Mouse (Mus musculus): ENCODE results near the gene Gm21293. TPM values are rescaled to one million over a fixed set of nuclear protein-coding genes. Genes with fewer than 3 reads are reported as not detected.
"Not testable (repeated sequence)": the region's sequence is repeated elsewhere in the genome, so short reads cannot be mapped to it uniquely, and the experiment has no call there.

Gm21293 gene
- polyA plus RNA-seq (2015; fragmentation: Nextera tagmentation; extraction: Ambion mirVana): not detected in 2 replicates

DNA sequence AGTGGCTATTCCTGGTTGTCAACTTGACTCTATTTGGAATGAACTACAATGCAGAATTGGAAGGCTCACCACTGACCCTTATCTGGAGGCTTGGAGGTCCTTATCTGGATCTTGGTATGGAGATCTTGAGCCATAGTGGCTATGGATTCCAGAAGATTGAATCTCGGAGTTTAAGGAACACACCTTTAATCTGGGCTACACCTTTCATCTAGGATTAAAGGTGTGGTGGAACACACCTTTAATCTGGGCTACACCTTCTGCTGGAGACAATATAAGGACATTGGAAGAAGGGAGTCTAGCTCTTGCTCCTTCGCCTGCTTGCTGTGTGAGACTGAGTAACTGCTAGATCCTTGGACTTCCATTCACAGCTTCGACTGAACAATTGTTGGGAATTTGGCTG lies at the start of gene Gm21293:
Gm21293 (plus strand) TSS at position 301 of the 400 bp plus-strand sequence.
- H3K27ac ChIP-seq (ENCODE audit: low read length); ATAC-seq (ENCODE audit: low FRiP score, low TSS enrichment); H3K4me2 ChIP-seq (replicated peaks; ENCODE audit: low read depth, low read length); H3K9ac ChIP-seq (replicated peaks; ENCODE audit: low read length); H3K27me3 ChIP-seq (ENCODE audit: insufficient read depth, low read length); H3K4me3 ChIP-seq (ENCODE audit: low read length); H3K4me1 ChIP-seq (ENCODE audit: insufficient read depth, low read length); H3K36me3 ChIP-seq (ENCODE audit: insufficient read depth, low read length); H3K9me3 ChIP-seq (ENCODE audit: low read length): not testable (repeated sequence)
- WGBS: no CpG with 5 or more reads among the region's 3 CpGs

DNA sequence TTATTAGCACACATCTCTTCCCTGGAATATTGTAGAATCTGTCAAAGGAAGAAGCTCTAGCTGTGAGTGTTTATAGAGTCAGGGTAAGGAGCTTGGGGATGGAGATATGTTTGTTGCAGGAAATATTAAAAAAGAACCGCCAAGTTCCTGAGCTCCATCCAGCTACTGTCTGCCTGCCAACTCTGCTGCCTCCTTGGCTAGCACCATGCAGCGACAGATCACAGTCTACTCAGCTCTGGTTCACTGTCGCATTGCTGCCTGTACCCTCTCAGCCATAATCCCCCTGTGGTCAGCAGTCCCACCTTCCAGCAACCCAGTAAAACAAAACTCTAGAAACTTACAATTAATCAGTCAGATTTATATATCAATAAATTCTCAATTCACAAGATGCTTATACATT lies 32.7 kb upstream of the Gm21293 start:
- no peak for ATAC-seq (ENCODE audit: low FRiP score, low TSS enrichment)
- Histone ChIP-seq H3K27ac (ENCODE audit: low read length) (no peak overlapping the region), H3K9ac (replicated peaks; ENCODE audit: low read length) (no peak overlapping the region), H3K4me1 (ENCODE audit: insufficient read depth, low read length) (no peaks in the 10 kb centered on the region), H3K9me3 (ENCODE audit: low read length) (no peaks in the 10 kb centered on the region), H3K36me3 (ENCODE audit: insufficient read depth, low read length) (no peaks in the 10 kb centered on the region), H3K4me3 (ENCODE audit: low read length) (no peak overlapping the region), H3K27me3 (ENCODE audit: insufficient read depth, low read length) (no peaks in the 10 kb centered on the region), H3K4me2 (replicated peaks; ENCODE audit: low read depth, low read length) (no peak overlapping the region)
- 77% methylated on average over 3 of the region's 3 CpGs for WGBS

DNA sequence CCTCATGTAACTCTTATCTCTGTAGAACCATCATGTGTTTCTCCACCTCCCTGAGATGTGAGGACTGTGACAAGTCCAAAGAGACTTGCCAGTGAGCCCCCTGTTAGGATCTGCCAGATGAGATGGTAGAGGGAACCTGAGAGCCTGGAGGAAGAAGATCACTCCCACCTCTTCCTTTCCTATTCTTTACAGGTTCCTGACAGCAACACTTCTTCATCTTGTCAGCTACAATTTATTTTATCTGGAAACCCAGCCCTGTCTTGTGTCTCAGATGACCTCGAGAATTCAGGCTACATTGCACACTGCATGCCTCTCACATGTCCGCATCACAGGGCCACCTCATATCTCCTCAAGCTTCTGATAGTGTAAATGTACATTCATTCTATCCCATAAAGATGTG lies 24.5 kb upstream of the Gm21293 start:
- no peak overlapping the region for H3K27ac ChIP-seq (ENCODE audit: low read length)
- H3K9me3 ChIP-seq (ENCODE audit: low read length): no peaks in the 10 kb centered on the region
- WGBS: 39% methylated on average over 2 of the region's 2 CpGs
- H3K4me3 ChIP-seq (ENCODE audit: low read length): no peak overlapping the region
- ATAC-seq (ENCODE audit: low FRiP score, low TSS enrichment): peak; percentile 76
- H3K36me3 ChIP-seq (ENCODE audit: insufficient read depth, low read length): no peaks in the 10 kb centered on the region
- no peaks in the 10 kb centered on the region for H3K4me1 ChIP-seq (ENCODE audit: insufficient read depth, low read length)
- no peak overlapping the region for H3K4me2 ChIP-seq (replicated peaks; ENCODE audit: low read depth, low read length)
- H3K9ac ChIP-seq (replicated peaks; ENCODE audit: low read length): no peak overlapping the region
- no peaks in the 10 kb centered on the region for H3K27me3 ChIP-seq (ENCODE audit: insufficient read depth, low read length)

DNA sequence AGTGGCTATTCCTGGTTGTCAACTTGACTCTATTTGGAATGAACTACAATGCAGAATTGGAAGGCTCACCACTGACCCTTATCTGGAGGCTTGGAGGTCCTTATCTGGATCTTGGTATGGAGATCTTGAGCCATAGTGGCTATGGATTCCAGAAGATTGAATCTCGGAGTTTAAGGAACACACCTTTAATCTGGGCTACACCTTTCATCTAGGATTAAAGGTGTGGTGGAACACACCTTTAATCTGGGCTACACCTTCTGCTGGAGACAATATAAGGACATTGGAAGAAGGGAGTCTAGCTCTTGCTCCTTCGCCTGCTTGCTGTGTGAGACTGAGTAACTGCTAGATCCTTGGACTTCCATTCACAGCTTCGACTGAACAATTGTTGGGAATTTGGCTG lies 8.4 kb downstream of the Gm21293 start, which contains the start of gene Gm6763:
Gm6763 (plus strand) TSS at position 301 of the 400 bp plus-strand sequence.
- H3K27ac ChIP-seq (ENCODE audit: low read length); H3K27me3 ChIP-seq (ENCODE audit: insufficient read depth, low read length); H3K4me3 ChIP-seq (ENCODE audit: low read length); H3K4me2 ChIP-seq (replicated peaks; ENCODE audit: low read depth, low read length); H3K4me1 ChIP-seq (ENCODE audit: insufficient read depth, low read length); ATAC-seq (ENCODE audit: low FRiP score, low TSS enrichment); H3K36me3 ChIP-seq (ENCODE audit: insufficient read depth, low read length); H3K9me3 ChIP-seq (ENCODE audit: low read length); H3K9ac ChIP-seq (replicated peaks; ENCODE audit: low read length): not testable (repeated sequence)
- no CpG with 5 or more reads among the region's 3 CpGs for WGBS

DNA sequence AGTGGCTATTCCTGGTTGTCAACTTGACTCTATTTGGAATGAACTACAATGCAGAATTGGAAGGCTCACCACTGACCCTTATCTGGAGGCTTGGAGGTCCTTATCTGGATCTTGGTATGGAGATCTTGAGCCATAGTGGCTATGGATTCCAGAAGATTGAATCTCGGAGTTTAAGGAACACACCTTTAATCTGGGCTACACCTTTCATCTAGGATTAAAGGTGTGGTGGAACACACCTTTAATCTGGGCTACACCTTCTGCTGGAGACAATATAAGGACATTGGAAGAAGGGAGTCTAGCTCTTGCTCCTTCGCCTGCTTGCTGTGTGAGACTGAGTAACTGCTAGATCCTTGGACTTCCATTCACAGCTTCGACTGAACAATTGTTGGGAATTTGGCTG lies 16.9 kb downstream of the Gm21293 start, which contains the start of gene Gm8764:
Gm8764 (plus strand) TSS at position 301 of the 400 bp plus-strand sequence.
- H3K9me3 ChIP-seq (ENCODE audit: low read length); ATAC-seq (ENCODE audit: low FRiP score, low TSS enrichment); H3K27me3 ChIP-seq (ENCODE audit: insufficient read depth, low read length): not testable (repeated sequence)

DNA sequence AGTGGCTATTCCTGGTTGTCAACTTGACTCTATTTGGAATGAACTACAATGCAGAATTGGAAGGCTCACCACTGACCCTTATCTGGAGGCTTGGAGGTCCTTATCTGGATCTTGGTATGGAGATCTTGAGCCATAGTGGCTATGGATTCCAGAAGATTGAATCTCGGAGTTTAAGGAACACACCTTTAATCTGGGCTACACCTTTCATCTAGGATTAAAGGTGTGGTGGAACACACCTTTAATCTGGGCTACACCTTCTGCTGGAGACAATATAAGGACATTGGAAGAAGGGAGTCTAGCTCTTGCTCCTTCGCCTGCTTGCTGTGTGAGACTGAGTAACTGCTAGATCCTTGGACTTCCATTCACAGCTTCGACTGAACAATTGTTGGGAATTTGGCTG lies 25.4 kb downstream of the Gm21293 start, which contains the start of gene Gm21304:
Gm21304 (plus strand) TSS at position 301 of the 400 bp plus-strand sequence.
- H3K9ac ChIP-seq (replicated peaks; ENCODE audit: low read length); H3K36me3 ChIP-seq (ENCODE audit: insufficient read depth, low read length); H3K4me1 ChIP-seq (ENCODE audit: insufficient read depth, low read length); H3K27ac ChIP-seq (ENCODE audit: low read length); H3K4me3 ChIP-seq (ENCODE audit: low read length); H3K4me2 ChIP-seq (replicated peaks; ENCODE audit: low read depth, low read length); H3K9me3 ChIP-seq (ENCODE audit: low read length); ATAC-seq (ENCODE audit: low FRiP score, low TSS enrichment); H3K27me3 ChIP-seq (ENCODE audit: insufficient read depth, low read length): not testable (repeated sequence)
- no CpG with 5 or more reads among the region's 3 CpGs for WGBS

More for the DNA sequence above, 16.9 kb downstream of the Gm21293 start, which contains the start of gene Gm8764:
- H3K36me3 ChIP-seq (ENCODE audit: insufficient read depth, low read length); H3K27ac ChIP-seq (ENCODE audit: low read length); H3K4me2 ChIP-seq (replicated peaks; ENCODE audit: low read depth, low read length); H3K9ac ChIP-seq (replicated peaks; ENCODE audit: low read length); H3K4me1 ChIP-seq (ENCODE audit: insufficient read depth, low read length); H3K4me3 ChIP-seq (ENCODE audit: low read length): not testable (repeated sequence)
- WGBS: no CpG with 5 or more reads among the region's 3 CpGs

DNA sequence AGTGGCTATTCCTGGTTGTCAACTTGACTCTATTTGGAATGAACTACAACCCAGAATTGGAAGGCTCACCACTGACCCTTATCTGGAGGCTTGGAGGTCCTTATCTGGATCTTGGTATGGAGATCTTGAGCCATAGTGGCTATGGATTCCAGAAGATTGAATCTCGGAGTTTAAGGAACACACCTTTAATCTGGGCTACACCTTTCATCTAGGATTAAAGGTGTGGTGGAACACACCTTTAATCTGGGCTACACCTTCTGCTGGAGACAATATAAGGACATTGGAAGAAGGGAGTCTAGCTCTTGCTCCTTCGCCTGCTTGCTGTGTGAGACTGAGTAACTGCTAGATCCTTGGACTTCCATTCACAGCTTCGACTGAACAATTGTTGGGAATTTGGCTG lies 33.9 kb downstream of the Gm21293 start, which contains the start of gene Gm21312:
Gm21312 (plus strand) TSS at position 301 of the 400 bp plus-strand sequence.
- H3K4me3 ChIP-seq (ENCODE audit: low read length); H3K9me3 ChIP-seq (ENCODE audit: low read length); H3K4me2 ChIP-seq (replicated peaks; ENCODE audit: low read depth, low read length); H3K9ac ChIP-seq (replicated peaks; ENCODE audit: low read length); H3K36me3 ChIP-seq (ENCODE audit: insufficient read depth, low read length); H3K27me3 ChIP-seq (ENCODE audit: insufficient read depth, low read length); ATAC-seq (ENCODE audit: low FRiP score, low TSS enrichment); H3K4me1 ChIP-seq (ENCODE audit: insufficient read depth, low read length); H3K27ac ChIP-seq (ENCODE audit: low read length): not testable (repeated sequence)
- WGBS: no CpG with 5 or more reads among the region's 3 CpGs

DNA sequence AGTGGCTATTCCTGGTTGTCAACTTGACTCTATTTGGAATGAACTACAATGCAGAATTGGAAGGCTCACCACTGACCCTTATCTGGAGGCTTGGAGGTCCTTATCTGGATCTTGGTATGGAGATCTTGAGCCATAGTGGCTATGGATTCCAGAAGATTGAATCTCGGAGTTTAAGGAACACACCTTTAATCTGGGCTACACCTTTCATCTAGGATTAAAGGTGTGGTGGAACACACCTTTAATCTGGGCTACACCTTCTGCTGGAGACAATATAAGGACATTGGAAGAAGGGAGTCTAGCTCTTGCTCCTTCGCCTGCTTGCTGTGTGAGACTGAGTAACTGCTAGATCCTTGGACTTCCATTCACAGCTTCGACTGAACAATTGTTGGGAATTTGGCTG lies 42.4 kb downstream of the Gm21293 start, which contains the start of gene Gm20765:
Gm20765 (plus strand) TSS at position 301 of the 400 bp plus-strand sequence.
- no CpG with 5 or more reads among the region's 3 CpGs for WGBS
- H3K27ac ChIP-seq (ENCODE audit: low read length): not testable (repeated sequence)

DNA sequence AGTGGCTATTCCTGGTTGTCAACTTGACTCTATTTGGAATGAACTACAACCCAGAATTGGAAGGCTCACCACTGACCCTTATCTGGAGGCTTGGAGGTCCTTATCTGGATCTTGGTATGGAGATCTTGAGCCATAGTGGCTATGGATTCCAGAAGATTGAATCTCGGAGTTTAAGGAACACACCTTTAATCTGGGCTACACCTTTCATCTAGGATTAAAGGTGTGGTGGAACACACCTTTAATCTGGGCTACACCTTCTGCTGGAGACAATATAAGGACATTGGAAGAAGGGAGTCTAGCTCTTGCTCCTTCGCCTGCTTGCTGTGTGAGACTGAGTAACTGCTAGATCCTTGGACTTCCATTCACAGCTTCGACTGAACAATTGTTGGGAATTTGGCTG lies 51.0 kb downstream of the Gm21293 start, which contains the start of gene Gm4340:
Gm4340 (plus strand) TSS at position 301 of the 400 bp plus-strand sequence.
- H3K27ac ChIP-seq (ENCODE audit: low read length); H3K36me3 ChIP-seq (ENCODE audit: insufficient read depth, low read length); H3K27me3 ChIP-seq (ENCODE audit: insufficient read depth, low read length); H3K4me2 ChIP-seq (replicated peaks; ENCODE audit: low read depth, low read length); H3K9me3 ChIP-seq (ENCODE audit: low read length); H3K9ac ChIP-seq (replicated peaks; ENCODE audit: low read length); ATAC-seq (ENCODE audit: low FRiP score, low TSS enrichment); H3K4me1 ChIP-seq (ENCODE audit: insufficient read depth, low read length); H3K4me3 ChIP-seq (ENCODE audit: low read length): not testable (repeated sequence)
- no CpG with 5 or more reads among the region's 3 CpGs for WGBS

More for the DNA sequence above, 42.4 kb downstream of the Gm21293 start, which contains the start of gene Gm20765:
- H3K9me3 ChIP-seq (ENCODE audit: low read length); H3K4me2 ChIP-seq (replicated peaks; ENCODE audit: low read depth, low read length); H3K27me3 ChIP-seq (ENCODE audit: insufficient read depth, low read length); ATAC-seq (ENCODE audit: low FRiP score, low TSS enrichment); H3K36me3 ChIP-seq (ENCODE audit: insufficient read depth, low read length); H3K4me3 ChIP-seq (ENCODE audit: low read length); H3K9ac ChIP-seq (replicated peaks; ENCODE audit: low read length); H3K4me1 ChIP-seq (ENCODE audit: insufficient read depth, low read length): not testable (repeated sequence)
